Mouse (Mus musculus) kidney, adult 9 months (tissue): ENCODE measurements around the gene Slc37a4.
"Not testable (repeated sequence)": the region's sequence is repeated elsewhere in the genome, so short reads cannot be mapped to it uniquely, and the experiment has no call there.

Experiments
- DNase-seq: peaks from one replicate; pipeline ENCODE4 v3.0.0; 2022

Gene Slc37a4

DNA sequence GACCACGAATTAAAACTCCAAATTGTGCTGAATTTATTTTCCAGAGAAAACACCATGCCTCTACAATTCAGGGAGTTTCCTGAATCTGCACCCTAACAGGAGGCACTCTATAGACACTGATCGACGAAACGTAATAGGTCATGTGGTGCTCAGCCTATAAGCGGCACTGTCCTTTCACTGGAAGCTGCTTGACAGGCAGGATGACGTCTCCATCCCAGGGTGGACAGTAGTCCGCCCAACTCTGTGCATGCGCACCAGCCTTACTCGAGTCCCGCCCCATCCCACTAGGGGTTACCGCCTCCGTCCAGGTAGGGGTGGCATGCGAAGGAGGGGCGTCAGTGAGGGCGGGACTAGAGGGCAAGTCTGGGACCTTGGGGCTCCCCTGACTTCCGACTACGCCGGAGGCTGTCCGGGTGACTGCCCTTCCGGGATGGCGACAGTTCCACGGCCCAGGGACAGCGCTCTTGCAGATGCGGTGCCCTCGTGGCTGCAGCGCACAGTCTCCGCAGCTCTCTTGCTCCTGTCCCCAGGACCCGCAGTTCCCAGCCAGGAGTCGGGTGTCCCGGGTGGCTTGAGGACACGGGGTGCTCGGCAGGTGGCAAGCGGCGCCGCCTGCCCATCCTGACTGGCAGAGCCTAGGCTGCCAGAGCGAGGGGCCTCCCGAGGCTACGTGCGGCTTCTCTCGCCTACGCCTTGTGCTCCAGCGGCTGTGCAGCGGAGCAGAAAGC is at the start of gene Slc37a4:
TSS of gene Slc37a4 (plus strand) at position 169 of the 728 bp plus-strand sequence.
- peak; percentile 99 for DNase-seq

DNA sequence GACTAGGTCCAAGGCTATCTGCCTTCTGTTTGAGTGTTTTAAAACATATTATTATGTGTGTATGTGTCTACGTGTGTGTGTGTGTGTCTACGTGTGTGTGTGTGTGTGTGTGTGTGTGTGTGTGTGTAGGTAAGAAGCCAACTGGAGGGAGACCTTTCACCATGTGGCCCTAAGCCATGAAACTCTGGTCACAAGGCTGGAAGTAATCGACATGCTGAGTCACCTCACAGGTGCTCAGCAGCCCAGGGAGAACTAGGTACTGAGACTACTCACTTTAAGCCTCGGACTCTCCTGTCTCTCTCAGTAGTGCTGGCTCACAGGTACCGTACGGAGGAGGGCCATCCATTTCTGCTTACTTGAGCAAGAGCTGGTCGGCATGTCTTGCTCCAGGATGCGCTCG is 49.5 kb upstream of the Slc37a4 start:
- DNase-seq: no peak

DNA sequence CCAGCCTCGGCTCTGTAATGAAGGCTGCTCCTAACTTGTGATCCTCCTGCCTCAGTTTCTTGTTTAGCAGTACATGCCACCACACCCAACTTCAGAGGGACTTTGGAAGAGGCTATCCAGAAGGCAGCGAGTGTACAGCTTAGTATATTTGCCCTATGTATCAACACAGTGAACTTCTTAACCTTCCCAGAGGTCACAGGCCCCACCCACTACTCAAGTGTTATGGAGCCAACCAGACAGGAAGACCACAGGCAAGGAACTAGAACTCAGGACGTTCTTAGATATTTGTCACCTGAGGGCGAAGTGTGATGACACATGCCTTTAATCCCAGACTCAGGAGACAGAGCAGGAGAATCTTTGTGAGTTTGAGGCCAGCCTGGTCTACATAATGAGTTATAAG is 49.0 kb upstream of the Slc37a4 start:
- no peak for DNase-seq

DNA sequence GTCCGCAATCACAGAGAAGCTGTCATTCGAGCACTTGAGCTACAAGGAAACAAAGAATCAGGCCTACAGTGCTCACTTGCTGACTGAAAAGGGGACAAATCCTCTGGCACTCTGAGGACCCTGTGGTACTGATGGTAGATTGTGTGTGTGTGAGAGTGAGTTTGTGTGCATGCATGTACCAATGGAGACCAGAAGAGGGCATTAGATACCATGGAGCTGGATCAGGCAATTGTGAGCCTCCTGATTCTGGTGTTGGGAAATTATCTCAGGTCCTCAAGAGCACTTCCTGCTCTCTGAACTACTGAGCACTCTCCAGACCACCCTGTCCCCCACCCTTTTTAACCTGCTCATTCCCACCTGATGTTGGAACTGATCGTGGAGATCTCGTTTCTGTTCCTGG is 48.1 kb upstream of the Slc37a4 start:
- no peak for DNase-seq

DNA sequence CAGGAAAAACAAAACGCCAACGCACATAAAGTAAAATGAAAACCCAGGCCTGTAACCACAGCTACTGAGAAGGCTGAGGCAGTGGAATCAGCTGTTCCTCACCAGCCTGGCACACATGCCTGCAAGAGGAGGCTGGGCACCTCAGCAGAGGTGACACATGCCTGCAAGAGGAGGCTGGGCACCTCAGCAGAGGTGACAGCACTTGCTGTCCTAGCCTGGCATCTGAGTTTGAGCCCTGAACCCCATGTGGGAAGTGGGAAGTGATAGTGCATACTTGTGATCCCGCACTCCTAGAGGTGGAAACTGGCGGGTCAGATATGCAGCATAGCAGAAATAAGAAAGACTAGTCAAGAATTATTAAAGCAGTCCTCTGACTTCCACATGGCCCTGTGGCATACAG is 45.3 kb upstream of the Slc37a4 start:
- no peak for DNase-seq

DNA sequence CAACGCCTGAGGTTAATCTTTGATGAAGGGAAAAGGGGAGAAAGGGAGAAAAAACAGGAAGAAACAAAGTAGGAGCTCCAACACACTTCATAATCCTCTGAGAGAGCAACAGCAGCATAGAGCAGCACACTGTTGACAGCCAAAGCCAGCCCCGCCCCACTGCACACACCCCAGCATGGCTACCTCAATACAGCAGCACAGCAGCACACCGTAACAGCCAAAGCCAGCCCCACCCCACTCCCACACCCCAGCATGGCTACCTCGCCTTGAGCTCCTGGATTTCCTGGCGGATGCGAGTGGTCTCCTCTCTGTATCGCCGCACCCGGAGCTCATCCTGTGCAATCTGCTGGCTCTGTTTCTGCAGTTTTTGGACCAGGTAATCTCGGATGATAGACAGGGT is 44.3 kb upstream of the Slc37a4 start:
- DNase-seq: no peak

DNA sequence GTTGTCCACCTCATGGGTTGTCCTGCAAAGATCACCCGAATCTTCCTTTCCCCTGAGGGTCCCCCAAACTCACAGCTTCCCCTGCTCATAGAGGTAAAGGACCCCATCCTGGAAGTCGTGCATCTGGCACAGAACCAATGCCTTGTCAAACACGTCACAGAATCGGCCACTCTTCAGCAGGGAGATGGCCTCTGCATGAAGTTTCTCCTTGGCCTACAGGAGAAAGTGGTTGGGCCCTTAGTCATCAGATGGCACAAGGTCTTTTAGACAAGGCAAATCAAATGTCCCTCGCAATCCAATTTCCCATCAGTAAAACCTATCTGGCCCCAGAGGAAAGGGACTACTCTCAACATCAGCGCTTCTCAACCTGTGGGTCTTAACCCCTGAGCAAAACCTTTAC is 43.5 kb upstream of the Slc37a4 start:
- no peak for DNase-seq

DNA sequence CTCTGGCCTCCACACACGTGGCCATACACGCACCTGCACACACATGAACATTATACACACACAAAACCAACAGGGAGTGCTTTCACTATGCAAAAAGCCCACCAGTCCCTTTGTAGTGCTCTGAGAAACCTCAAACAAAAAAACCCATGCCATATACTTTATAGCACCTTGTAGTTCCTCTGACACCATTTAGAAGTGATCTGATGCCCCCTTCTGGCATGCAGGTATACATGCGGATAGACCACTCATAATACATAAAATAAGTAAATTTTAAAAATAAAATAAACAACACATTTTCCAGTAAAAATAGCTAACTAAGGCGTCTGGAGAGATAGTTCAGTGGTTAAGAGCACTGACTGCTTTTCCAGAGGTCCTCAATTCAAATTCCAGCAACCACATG is 39.4 kb upstream of the Slc37a4 start:
- DNase-seq: no peak

DNA sequence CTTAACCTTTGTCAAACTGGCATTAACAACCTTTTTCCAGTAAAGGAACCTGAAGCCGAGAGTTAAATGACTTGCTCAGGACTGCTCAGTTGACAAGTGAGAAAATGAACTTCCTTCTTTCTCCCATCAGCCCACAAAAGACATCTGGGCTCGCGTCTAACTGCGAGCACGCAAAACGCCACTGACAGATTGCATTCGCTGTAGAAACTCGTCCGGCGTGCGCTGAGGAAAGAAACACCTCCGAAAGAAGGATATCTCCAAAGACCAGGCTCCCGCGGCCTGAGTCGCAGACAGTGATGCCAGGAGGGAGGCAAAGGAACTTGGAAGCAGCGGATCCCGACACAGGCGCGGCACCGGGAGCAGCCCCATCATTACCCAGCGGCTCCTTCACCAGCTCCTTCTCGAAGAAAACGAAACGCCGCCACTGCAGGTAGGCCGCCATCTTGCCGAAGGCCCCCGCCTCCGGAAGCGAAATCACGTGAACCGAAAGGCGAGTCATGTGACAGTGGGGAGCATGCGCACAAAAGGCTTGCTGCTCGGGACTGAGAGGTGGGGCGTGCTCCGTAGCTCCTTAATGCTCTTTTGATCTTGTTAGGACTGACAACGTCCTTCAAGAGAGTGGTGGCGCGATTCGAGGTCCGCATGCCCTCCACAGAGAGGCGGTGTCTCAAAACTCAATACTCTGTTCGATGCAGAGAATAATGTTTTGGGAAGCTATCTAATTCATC is 35.3 kb upstream of the Slc37a4 start, which contains the start of gene Vps11:
TSS of gene Vps11 (minus strand) at position 481 of the 728 bp plus-strand sequence.
- DNase-seq: peak; percentile 96

DNA sequence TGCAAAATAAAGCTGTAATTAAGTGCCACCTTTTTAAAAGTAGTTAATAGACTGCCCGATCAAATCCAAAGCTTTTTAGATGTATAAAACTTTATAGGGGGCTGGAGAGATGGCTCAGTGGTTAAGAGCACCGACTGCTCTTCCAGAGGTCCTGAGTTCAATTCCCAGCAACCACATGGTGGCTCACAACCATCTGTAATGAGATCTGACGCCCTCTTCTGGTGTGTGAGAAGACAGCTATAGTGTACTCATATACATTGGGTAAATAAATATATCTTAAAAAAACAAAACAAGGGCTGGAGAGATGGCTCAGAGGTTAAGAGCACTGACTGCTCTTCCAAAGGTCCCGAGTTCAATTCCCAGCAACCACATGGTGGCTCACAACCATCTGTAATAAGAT is 34.7 kb upstream of the Slc37a4 start:
- not testable (repeated sequence) for DNase-seq

DNA sequence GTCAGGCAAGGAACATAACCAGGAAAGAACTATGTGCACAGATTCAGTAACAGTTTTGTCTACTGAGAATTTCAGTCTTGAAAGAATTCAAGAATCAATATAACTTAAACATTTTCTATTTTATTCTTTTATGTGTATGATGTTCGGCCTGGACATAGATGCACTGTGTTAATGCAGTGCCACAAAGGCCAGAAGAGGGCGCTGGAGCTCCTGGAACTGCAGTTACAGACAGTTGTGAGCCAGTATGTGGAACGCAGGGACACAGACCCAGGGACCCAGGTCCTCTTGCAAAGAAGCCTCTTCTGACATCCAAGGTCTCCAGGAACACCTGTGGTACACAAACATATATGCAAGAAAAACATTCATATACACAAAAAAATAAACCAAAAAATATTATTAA is 32.2 kb upstream of the Slc37a4 start:
- peak; percentile 62 for DNase-seq

DNA sequence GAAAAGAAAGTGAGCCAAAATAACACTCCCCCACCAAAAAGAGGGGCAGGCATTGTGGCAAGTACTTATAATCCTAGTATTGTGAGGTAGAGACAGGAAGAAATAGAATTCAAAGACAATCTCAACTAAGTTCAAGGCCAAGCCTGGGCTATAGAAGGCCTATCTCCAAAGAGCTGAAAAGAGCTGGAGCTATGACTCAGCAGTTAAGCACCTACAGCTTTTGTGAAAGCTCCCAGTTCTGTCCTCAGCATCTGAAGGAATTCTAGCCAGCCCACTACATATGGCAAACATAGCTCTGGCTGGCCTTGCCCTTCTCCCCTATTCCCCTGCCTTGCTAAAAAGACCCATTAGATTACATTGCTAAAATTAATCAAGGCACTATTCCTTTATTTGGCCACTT is 23.3 kb upstream of the Slc37a4 start:
- no peak for DNase-seq

DNA sequence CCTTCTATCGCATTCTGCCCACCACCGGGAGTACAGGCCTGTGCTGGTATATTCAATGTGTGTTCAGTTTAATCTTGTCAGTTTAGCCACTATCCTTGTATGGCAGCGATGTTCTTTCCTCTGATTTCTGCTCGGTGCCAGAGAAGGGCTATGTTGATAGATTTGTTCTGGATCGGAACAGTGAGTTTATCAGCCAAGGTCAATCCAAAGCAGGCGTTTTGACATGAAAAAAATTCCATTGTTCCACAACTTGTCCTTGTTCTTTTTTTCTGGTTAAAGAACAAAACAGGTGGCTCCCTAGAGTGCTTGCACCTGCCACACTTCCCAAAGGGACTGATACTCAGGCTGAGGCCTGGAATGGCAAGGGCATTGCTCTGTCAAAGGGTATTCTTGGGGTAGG is 20.5 kb upstream of the Slc37a4 start:
- DNase-seq: no peak

DNA sequence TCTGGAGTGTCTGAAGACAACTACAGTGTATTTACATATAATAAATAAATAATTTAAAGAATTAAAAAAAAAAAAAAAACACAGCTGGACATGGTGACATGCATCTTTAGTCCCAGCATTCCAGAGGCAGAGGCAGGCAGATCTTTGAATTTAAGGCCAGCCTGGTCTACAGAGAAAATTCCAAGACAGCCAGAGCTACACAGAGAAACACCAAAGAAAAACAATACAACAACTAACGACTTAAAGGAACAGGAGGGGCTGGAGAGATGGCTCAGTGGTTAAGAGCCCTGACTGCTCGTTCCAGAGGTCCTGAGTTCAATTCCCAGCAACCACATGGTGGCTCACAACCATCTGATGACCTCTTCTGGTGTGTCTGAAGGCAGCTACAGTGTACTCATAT is 19.3 kb upstream of the Slc37a4 start:
- not testable (repeated sequence) for DNase-seq

DNA sequence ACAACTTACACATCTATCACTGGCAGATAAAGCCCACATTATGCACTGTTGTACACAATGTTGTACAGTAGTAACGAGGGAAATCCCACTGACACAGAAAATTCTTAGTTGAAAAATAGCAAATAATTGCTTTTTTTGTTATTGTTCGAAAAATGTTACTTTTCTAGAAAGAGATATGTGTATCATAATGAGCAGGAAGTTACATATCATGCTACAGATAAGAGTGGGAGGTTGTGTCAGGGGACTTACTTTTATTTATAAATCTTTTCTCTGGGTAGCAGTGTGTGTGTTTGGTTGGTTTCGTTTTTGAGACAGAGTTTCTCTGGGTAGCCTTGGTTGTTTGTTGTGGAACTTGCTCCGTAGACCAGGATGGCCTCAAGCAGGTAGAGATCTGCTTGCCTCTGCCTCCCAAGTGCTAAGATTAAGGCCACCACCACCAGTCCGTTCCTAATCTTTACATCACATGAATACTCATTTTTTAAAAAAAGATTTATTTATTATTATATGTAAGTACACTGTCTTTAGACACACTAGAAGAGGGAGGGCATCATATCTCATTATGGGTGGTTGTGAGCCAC is 18.4 kb upstream of the Slc37a4 start:
- DNase-seq: no peak

DNA sequence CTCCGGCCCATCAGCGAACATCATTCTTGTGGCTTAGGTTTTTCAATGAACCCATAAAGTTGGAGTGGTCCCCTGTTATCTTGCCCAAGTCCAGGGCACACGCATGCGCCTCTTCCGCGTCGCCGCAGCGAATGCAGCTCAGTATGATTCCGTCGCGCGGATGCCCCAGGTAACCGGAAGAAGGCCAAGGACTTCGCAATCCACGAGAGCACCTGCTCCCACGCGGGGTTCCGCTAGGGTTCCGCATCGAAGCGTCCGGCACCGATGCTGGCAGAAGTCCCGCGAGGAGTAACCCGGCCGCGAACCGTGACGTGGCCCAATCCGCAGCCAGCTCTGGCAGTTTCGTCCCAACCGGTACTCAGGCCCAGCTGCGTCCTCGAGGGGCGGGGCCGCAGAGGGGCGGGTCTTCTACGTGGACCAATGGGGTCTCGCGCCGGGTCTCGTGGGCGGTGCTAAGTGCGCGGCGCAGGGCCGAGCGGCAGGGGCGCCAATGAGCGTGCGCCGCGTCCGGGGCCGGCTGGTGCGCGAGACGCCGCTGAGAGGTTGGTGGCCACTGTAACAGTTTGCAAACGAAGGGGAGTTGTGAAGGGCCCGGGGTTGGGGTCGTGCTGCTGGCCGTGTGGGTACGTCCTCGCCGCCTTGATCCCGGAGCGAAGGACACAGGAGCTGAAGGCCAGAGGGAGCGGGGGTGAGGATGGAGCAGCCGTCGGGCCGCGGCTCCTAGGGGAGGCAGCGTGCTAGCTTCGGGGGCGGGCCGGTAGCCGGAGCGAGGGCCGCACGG is 17.4 kb upstream of the Slc37a4 start, which contains the start of gene Hyou1:
TSS of gene Hyou1 (plus strand) at position 437 of the 781 bp plus-strand sequence.
- DNase-seq: peak; percentile 99

DNA sequence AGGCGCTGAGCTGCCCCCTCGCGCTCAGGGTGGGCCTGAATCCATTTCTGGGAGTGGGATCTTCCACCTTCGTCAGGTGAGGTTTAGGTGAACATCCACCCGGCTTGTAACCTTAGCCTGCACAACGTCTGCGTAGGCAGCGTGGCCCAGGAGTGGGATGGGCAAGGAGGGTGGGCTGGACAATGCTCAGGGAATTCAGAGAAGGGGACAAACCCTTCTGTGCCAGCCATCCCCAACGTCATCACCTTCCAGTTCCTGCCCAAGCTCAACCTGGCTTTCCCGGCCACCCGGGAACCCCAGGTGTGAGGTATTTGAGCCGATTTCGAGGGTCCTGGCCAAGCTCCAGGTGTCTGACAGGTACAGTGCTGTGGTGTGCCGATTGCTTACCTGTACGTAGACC is 16.8 kb upstream of the Slc37a4 start:
- no peak for DNase-seq

DNA sequence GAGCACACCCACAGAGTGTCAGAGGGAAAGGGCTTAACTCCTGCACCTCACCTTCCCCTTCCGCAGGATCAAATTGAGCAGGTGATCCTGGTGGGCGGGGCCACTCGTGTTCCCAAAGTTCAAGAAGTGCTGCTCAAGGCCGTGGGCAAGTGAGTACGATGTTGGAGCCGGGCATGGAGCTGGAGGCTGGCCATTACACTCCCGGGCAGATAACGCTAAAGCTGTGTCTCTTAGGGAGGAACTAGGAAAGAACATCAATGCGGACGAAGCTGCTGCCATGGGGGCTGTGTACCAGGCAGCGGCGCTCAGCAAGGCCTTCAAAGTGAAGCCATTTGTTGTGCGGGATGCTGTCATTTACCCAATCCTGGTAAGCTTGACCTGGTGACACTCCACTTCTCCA is 12.1 kb upstream of the Slc37a4 start:
- no peak for DNase-seq

DNA sequence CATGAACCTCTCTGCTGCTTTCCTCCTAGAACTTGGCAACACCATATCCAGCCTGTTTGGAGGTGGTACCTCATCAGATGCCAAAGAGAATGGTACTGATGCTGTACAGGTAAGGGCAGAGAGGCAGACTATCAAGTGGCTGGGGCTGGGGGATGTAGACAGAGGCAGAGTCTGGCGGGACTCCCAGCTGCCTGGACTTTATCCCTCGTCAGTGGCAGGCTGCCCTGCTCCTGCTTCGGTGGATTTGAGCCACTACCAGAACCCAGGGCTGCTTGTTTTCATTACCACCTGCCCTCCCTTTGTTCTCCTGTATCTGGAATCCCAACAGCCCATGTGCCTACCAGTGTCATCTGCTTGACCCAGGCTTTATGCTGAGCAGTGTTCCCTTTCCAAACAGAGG is 9.4 kb upstream of the Slc37a4 start:
- DNase-seq: peak; percentile 73

DNA sequence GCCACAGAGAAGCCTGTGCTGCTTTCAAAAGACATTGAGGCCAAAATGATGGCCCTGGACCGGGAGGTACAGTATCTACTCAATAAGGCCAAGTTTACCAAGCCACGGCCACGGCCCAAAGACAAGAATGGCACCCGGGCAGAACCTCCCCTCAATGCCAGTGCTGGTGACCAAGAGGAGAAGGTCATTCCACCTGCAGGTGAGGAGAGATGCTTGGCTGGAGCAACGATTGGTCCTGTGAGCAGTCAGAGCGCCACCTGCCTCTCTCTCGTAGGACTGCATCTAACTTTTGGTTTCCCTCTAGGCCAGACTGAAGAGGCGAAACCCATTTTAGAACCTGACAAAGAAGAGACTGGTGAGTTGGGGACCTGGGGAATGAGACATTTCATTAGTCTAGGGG is 7.4 kb upstream of the Slc37a4 start:
- DNase-seq: peak; percentile 67

DNA sequence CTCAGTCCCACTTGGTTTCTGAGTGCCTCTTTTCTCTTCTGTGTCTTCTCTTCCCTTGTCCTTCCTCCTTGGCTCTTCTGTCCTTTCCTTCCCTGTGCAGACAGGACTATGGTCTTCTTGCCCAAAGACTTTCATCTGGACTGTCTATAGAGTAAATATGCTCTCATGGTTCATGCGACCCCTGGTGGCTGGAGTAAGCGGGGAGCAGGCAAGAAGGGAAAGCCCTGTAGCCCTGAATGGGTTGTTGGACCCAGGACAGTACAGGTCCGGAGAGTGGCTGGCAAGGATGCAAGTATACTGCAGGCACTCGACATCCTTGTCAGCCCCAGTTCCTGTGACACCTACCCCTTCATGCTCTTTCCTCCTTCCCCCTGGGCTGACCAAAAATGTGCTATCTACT is 5.2 kb upstream of the Slc37a4 start:
- peak; percentile 81 for DNase-seq

DNA sequence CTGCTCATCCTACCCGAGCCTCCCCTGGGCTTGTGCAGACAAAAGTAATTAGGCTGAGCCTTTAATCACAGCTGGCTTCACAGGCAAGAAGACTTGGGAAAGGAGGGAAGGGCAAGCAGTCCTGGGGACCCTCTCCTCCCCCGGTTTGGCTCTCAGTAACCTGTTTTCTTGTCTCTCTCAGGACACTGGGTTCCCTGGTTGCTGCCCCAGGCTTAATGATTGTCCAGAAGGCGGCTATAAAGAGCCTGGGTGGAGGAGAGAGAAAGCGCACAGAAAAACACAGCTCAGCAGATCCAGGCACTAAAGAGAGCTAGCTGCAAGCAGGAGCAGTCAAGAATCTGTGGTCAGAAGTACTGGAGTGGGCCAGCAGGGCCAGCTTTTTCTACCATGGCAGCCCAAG is 1.4 kb downstream of the Slc37a4 start:
- peak; percentile 95 for DNase-seq

DNA sequence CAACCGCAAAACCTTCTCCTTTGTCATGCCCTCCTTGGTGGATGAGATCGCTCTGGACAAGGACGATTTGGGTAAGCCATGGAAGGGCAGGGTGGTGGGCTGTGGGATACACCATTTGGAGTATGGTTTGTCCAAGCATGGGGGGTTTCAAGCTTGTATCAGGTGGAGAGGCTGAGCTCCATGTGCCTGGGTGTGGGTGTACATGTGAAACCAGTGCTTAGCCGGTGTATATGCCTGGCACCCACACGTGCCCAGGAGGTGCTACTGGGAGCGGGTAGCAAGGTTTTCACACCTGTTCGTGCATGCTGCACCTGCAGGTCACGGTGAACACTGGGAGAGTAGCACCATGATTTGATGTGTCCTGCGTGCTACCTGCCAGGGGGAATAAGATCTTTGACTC is 1.9 kb downstream of the Slc37a4 start:
- no peak for DNase-seq
